Comparison of ENCODE assay signal across 27 mouse cellular contexts in the genomic region with DNA sequence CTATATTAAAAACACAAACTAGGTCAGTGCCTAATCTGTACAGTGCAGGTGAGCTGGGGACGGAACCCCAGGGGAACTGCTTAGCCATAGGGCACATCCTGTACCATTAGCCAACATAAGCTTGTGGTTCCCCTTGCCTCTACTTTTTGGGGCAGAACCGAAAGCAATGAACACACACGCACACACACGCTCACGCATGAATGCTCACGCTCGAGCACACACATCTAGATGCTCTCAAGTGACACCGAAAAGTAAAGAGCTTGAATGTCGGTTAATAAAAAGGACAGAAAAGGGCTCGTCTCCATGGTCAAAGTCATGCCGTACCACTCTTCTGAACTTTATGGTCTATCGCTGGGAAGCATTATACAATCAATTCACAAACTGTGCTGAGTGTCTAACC. TPM values are rescaled to one million over a fixed set of nuclear protein-coding genes. Genes with fewer than 3 reads are reported as not detected.
"Had no signal": no experiment of that assay in that cellular context is flagged by ENCODE, and none has a peak within 500 bp of the region (broad histone marks: within the 10 kb centered on the region; RNA-seq: fewer than 3 reads in every experiment).

No protein-coding gene starts in this region.

- H3K27me3 ChIP-seq: heart, embryonic 13.5 days; heart, embryonic 15.5 days; hindbrain, embryonic 12.5 days; intestine, embryonic 15.5 days; limb, embryonic 12.5 days had no signal

- H3K9ac ChIP-seq: heart, embryonic 13.5 days; heart, embryonic 15.5 days; hindbrain, embryonic 12.5 days; hindbrain, embryonic 14.5 days; intestine, embryonic 15.5 days; limb, embryonic 12.5 days had no signal

- H3K27ac ChIP-seq: gastrocnemius, adult 2 months; heart, adult 2 months; heart, embryonic 13.5 days; heart, embryonic 15.5 days; hindbrain, embryonic 10.5 days; hindbrain, embryonic 12.5 days; hindbrain, embryonic 14.5 days; intestine, embryonic 15.5 days; layer of hippocampus, adult 2 months; left cerebral cortex, adult 2 months; limb, embryonic 10.5 days; limb, embryonic 12.5 days had no signal

- H3K4me3 ChIP-seq: gastrocnemius, adult 2 months; heart, adult 2 months; heart, embryonic 13.5 days; heart, embryonic 15.5 days; hindbrain, embryonic 10.5 days; hindbrain, embryonic 12.5 days; intestine, embryonic 15.5 days; layer of hippocampus, adult 2 months; left cerebral cortex, adult 2 months; limb, embryonic 10.5 days; limb, embryonic 12.5 days had no signal

- H3K4me2 ChIP-seq: heart, embryonic 11.5 days; heart, embryonic 13.5 days; heart, embryonic 15.5 days; hindbrain, embryonic 12.5 days; hindbrain, embryonic 14.5 days; intestine, embryonic 15.5 days; limb, embryonic 12.5 days had no signal

- H3K9me3 ChIP-seq: heart, embryonic 13.5 days; heart, embryonic 15.5 days; hindbrain, embryonic 10.5 days; hindbrain, embryonic 12.5 days; intestine, embryonic 15.5 days; limb, embryonic 10.5 days; limb, embryonic 12.5 days had no signal

- H3K4me1 ChIP-seq: heart, embryonic 13.5 days; heart, embryonic 15.5 days; hindbrain, embryonic 10.5 days; hindbrain, embryonic 12.5 days; intestine, embryonic 15.5 days; limb, embryonic 10.5 days; limb, embryonic 12.5 days had no signal

- DNase-seq: gastrocnemius, adult 2 months; gastrocnemius, postnatal 10 days; gastrocnemius, postnatal 25 days; heart, adult 2 months; heart, postnatal 4 days; kidney, adult 18-20 months; kidney, adult 8-10 months; kidney, postnatal 10 days; kidney, postnatal 25 days; kidney, postnatal 4 days; liver had no signal

- H3K36me3 ChIP-seq: heart, embryonic 13.5 days; heart, embryonic 15.5 days; hindbrain, embryonic 10.5 days; hindbrain, embryonic 12.5 days; intestine, embryonic 15.5 days; limb, embryonic 10.5 days; limb, embryonic 12.5 days had no signal

- ATAC-seq: hindbrain, embryonic 16.5 days; inflammation-experienced regulatory T-cells, adult 6 months; intestine, embryonic 15.5 days; intestine, postnatal 0 days had no signal

RNA-seq across cellular contexts. Expression of a gene that starts 1.0 kb away (rescaled TPM):
- total RNA-seq: gastrocnemius, adult 2 months; gastrocnemius, postnatal 10 days; gastrocnemius, postnatal 25 days; gastrocnemius, postnatal 4 days had no signal
- polyA plus RNA-seq: heart, embryonic 13.5 days; hindbrain, embryonic 12.5 days; hindbrain, embryonic 14.5 days; inflammation-experienced regulatory T-cells, adult 6 months; kidney, embryonic 14.5 days; limb, embryonic 10.5 days; limb, embryonic 12.5 days had no signal
